Mouse (Mus musculus): ENCODE results near the gene Mmp9. TPM values are rescaled to one million over a fixed set of nuclear protein-coding genes. Genes with fewer than 3 reads are reported as not detected.

Mmp9 gene
- 17.9 and 19.5 TPM in 2 replicates for polyA plus RNA-seq (2015; fragmentation: Nextera tagmentation; extraction: Ambion mirVana)

GRCm38 (mm10) chr2:164940140-164940830, at the start of gene Mmp9:
Gene Mmp9 (plus strand): TSS chr2:164940780.
- Histone ChIP-seq H3K4me3 (no peak within 1 kb of the TSS), H3K4me1 (peaks cover 19% of the 10 kb centered on the region), H3K4me2 (replicated peaks) (no peak within 1 kb of the TSS), H3K9me3 (no peaks in the 10 kb centered on the region), H3K27ac (replicated peaks) (peak within 1 kb of the TSS; percentile 74; the same call in 1 of the 2 replicates), H3K36me3 (no peaks in the 10 kb centered on the region), H3K9ac (replicated peaks) (no peak within 1 kb of the TSS), H3K27me3 (peaks cover 16% of the 10 kb centered on the region; the same call in 1 of the 2 replicates)
- WGBS, result 24% methylated on average over 10 of the region's 10 CpGs
- ATAC-seq (replicated peaks), result no peak

- Histone ChIP-seq H3K36me3 (peaks cover 100% of the 10 kb centered on the region), H3K9ac (replicated peaks) (no peak overlapping the region), H3K4me3 (no peak overlapping the region), H3K27me3 (no peaks in the 10 kb centered on the region), H3K4me1 (no peaks in the 10 kb centered on the region), H3K4me2 (replicated peaks) (no peak overlapping the region), H3K27ac (replicated peaks) (no peak overlapping the region), H3K9me3 (no peaks in the 10 kb centered on the region)
- no peak for ATAC-seq (replicated peaks)
- 87% methylated on average over 13 of the region's 13 CpGs for WGBS
These were observed 49.3 kb upstream of the Mmp9 start for GRCm38 (mm10) chr2:164891056-164891834.

GRCm38 (mm10) chr2:164891908-164892695, 48.5 kb upstream of the Mmp9 start:
- H3K27ac ChIP-seq (replicated peaks), result no peak overlapping the region
- no peak overlapping the region for H3K9ac ChIP-seq (replicated peaks)
- H3K27me3 ChIP-seq, result no peaks in the 10 kb centered on the region
- peaks cover 99% of the 10 kb centered on the region for H3K36me3 ChIP-seq
- no peaks in the 10 kb centered on the region for H3K9me3 ChIP-seq
- no peak overlapping the region for H3K4me2 ChIP-seq (replicated peaks)
- no peaks in the 10 kb centered on the region for H3K4me1 ChIP-seq
- H3K4me3 ChIP-seq, result no peak overlapping the region
- ATAC-seq (replicated peaks), result no peak
- WGBS, result 72% methylated on average over 15 of the region's 15 CpGs

- Histone ChIP-seq H3K36me3 (peaks cover 99% of the 10 kb centered on the region), H3K9ac (replicated peaks) (no peak overlapping the region), H3K27me3 (no peaks in the 10 kb centered on the region), H3K4me1 (no peaks in the 10 kb centered on the region), H3K27ac (replicated peaks) (no peak overlapping the region), H3K4me2 (replicated peaks) (no peak overlapping the region), H3K4me3 (no peak overlapping the region), H3K9me3 (no peaks in the 10 kb centered on the region)
- 89% methylated on average over 6 of the region's 6 CpGs for WGBS
- no peak for ATAC-seq (replicated peaks)
These were observed 47.8 kb upstream of the Mmp9 start for GRCm38 (mm10) chr2:164892696-164893216.

GRCm38 (mm10) chr2:164894048-164894447, 46.5 kb upstream of the Mmp9 start:
- ATAC-seq (replicated peaks), result no peak

GRCm38 (mm10) chr2:164894644-164895043, 45.9 kb upstream of the Mmp9 start:
- 83% methylated on average over 1 of the region's 1 CpGs for WGBS
- ATAC-seq (replicated peaks), result 0 out of 2 replicates have a peak, but pooled peaks have one; percentile 20
- no peak overlapping the region for H3K4me2 ChIP-seq (replicated peaks)
- H3K27me3 ChIP-seq, result no peaks in the 10 kb centered on the region
- no peak overlapping the region for H3K27ac ChIP-seq (replicated peaks)
- no peaks in the 10 kb centered on the region for H3K4me1 ChIP-seq
- peaks cover 99% of the 10 kb centered on the region for H3K36me3 ChIP-seq
- H3K9ac ChIP-seq (replicated peaks), result no peak overlapping the region
- no peak overlapping the region for H3K4me3 ChIP-seq
- H3K9me3 ChIP-seq, result no peaks in the 10 kb centered on the region

More at GRCm38 (mm10) chr2:164894048-164894447, 46.5 kb upstream of the Mmp9 start:
- Histone ChIP-seq H3K27me3 (no peaks in the 10 kb centered on the region), H3K4me2 (replicated peaks) (no peak overlapping the region), H3K4me3 (no peak overlapping the region), H3K4me1 (no peaks in the 10 kb centered on the region), H3K36me3 (peaks cover 99% of the 10 kb centered on the region), H3K9me3 (no peaks in the 10 kb centered on the region), H3K9ac (replicated peaks) (no peak overlapping the region), H3K27ac (replicated peaks) (no peak overlapping the region)
- 70% methylated on average over 5 of the region's 5 CpGs for WGBS

- H3K4me2 ChIP-seq (replicated peaks), result no peak overlapping the region
- H3K27ac ChIP-seq (replicated peaks), result no peak overlapping the region
- no peak overlapping the region for H3K9ac ChIP-seq (replicated peaks)
- 90% methylated on average over 6 of the region's 6 CpGs for WGBS
- H3K36me3 ChIP-seq, result peaks cover 98% of the 10 kb centered on the region
- no peaks in the 10 kb centered on the region for H3K9me3 ChIP-seq
- H3K27me3 ChIP-seq, result no peaks in the 10 kb centered on the region
- no peak overlapping the region for H3K4me3 ChIP-seq
- H3K4me1 ChIP-seq, result no peaks in the 10 kb centered on the region
- ATAC-seq (replicated peaks), result no peak
These were observed 44.7 kb upstream of the Mmp9 start for GRCm38 (mm10) chr2:164895885-164896284.

GRCm38 (mm10) chr2:164898008-164898407, 42.6 kb upstream of the Mmp9 start:
- no peak overlapping the region for H3K4me3 ChIP-seq
- no peaks in the 10 kb centered on the region for H3K9me3 ChIP-seq
- no peaks in the 10 kb centered on the region for H3K27me3 ChIP-seq
- no peak overlapping the region for H3K9ac ChIP-seq (replicated peaks)
- H3K27ac ChIP-seq (replicated peaks), result no peak overlapping the region
- 92% methylated on average over 7 of the region's 7 CpGs for WGBS
- no peaks in the 10 kb centered on the region for H3K4me1 ChIP-seq
- no peak overlapping the region for H3K4me2 ChIP-seq (replicated peaks)
- ATAC-seq (replicated peaks), result no peak
- H3K36me3 ChIP-seq, result peaks cover 98% of the 10 kb centered on the region

GRCm38 (mm10) chr2:164899034-164899433, 41.5 kb upstream of the Mmp9 start:
- H3K9me3 ChIP-seq, result no peaks in the 10 kb centered on the region
- ATAC-seq (replicated peaks), result no peak
- H3K4me2 ChIP-seq (replicated peaks), result no peak overlapping the region
- H3K4me1 ChIP-seq, result no peaks in the 10 kb centered on the region
- 91% methylated on average over 15 of the region's 15 CpGs for WGBS
- no peak overlapping the region for H3K27ac ChIP-seq (replicated peaks)
- no peak overlapping the region for H3K9ac ChIP-seq (replicated peaks)
- H3K36me3 ChIP-seq, result peaks cover 96% of the 10 kb centered on the region
- H3K27me3 ChIP-seq, result no peaks in the 10 kb centered on the region
- no peak overlapping the region for H3K4me3 ChIP-seq

GRCm38 (mm10) chr2:164899723-164900459, 40.7 kb upstream of the Mmp9 start:
- H3K36me3 ChIP-seq, result peaks cover 94% of the 10 kb centered on the region
- H3K27me3 ChIP-seq, result no peaks in the 10 kb centered on the region
- no peak overlapping the region for H3K4me2 ChIP-seq (replicated peaks)
- 90% methylated on average over 16 of the region's 16 CpGs for WGBS
- no peak overlapping the region for H3K9ac ChIP-seq (replicated peaks)
- H3K4me1 ChIP-seq, result no peaks in the 10 kb centered on the region
- H3K9me3 ChIP-seq, result no peaks in the 10 kb centered on the region
- H3K27ac ChIP-seq (replicated peaks), result no peak overlapping the region
- ATAC-seq (replicated peaks), result no peak
- no peak overlapping the region for H3K4me3 ChIP-seq

GRCm38 (mm10) chr2:164901380-164901779, 39.2 kb upstream of the Mmp9 start:
- Histone ChIP-seq H3K27ac (replicated peaks) (no peak overlapping the region), H3K36me3 (peaks cover 94% of the 10 kb centered on the region), H3K4me3 (no peak overlapping the region), H3K27me3 (no peaks in the 10 kb centered on the region), H3K9ac (replicated peaks) (no peak overlapping the region), H3K4me2 (replicated peaks) (no peak overlapping the region), H3K4me1 (no peaks in the 10 kb centered on the region), H3K9me3 (0 out of 2 replicates have a peak, but pooled peaks cover 5% of the 10 kb centered on the region)
- no peak for ATAC-seq (replicated peaks)
- WGBS, result 93% methylated on average over 13 of the region's 13 CpGs

All from forebrain, embryonic 15.5 days (tissue).